Mouse (Mus musculus) neural tube, embryonic 12.5 days (tissue): ENCODE data around the gene Asb3. TPM values are rescaled to one million over a fixed set of nuclear protein-coding genes. Genes with fewer than 3 reads are reported as not detected.

Experiments used
- polyA plus RNA-seq: library from polyadenylated mRNA; unstranded; fragments of >200 nt; fragmentation: Nextera tagmentation; extraction: Ambion mirVana; gene quantifications from 2 replicates; pipeline ENCODE4 v1.2.1, GENCODE M21; 2016

The Asb3 gene
- polyA plus RNA-seq, 1 experiment from 2014 or later, result 28.9 TPM

Other genes starting within 250 kb of the Asb3 start
- 23.6 and 25.7 TPM in 2 replicates for gene Acyp2, start 235.8 kb upstream of the Asb3 start, polyA plus RNA-seq
- 30.8 and 31.2 TPM in 2 replicates for gene Psme4, start 113.7 kb upstream of the Asb3 start, polyA plus RNA-seq
- 1.4 and 1.7 TPM in 2 replicates for gene Gpr75, start 58 bp upstream of the Asb3 start, polyA plus RNA-seq
- 10.7 TPM in 2 replicates for gene Erlec1, start 68.9 kb downstream of the Asb3 start, polyA plus RNA-seq
- gene Chac2, start 100.9 kb downstream of the Asb3 start, polyA plus RNA-seq, result 17.4 and 17.5 TPM in 2 replicates